Mouse (Mus musculus): ENCODE measurements at regions not wholly inside any gene's neighbourhood (a gene's known extent, or its start where the extent isn't known, plus 50 kb on each side); places are given as distances from the start of the nearest gene placed in this dataset.
A peak's percentile ranks its signal among the peaks of the same experiment; 100 is the strongest.

DNA sequence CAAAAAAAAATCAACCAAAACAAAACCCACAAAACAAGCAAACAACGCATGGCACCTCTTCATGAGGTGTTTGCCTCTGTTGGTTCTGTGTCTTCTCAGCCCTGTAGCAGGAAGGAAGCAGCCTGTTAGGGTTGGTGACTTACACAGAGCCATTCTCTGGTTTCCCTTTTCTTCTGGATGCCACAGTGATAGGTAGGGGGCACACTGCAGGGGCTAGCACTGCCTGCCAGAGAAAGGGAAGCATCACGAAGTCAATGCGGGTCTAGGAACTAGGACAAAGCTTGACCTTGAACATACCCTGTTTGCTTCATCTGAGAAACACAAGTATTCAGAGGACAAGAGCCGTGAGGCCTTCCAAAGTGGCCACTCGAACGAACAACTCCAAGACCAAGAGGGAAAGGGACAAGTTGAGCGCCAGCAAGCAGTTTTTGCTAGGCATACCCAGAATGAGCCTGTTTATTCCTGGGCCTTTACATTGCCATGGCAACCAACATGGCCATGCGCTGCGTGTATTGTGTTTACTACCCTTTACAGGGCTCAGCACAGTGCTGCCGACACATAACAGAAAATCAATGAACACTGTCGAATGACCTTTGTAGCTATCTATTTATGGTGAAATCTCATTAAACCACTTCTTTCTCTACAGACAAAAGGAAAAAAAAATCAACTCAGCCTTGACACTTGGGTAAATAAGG is 91.9 kb upstream of the Dpt start:
- H3K27me3 ChIP-seq (ENCODE audit: control insufficient read depth, insufficient read depth, low read length): no peaks in the 10 kb centered on the region
- H3K27ac ChIP-seq (ENCODE audit: low read length): peak overlapping the region; percentile 81
- H3K36me3 ChIP-seq (ENCODE audit: control insufficient read depth, insufficient read depth, low read length): no peaks in the 10 kb centered on the region
- H3K4me3 ChIP-seq (replicated peaks; ENCODE audit: low read length): no peak overlapping the region
- H3K9ac ChIP-seq (ENCODE audit: low read length): no peak overlapping the region
- WGBS: 60% methylated on average over 11 of the region's 11 CpGs
- no peak for ATAC-seq (ENCODE audit: insufficient read depth, low FRiP score)
- H3K9me3 ChIP-seq (replicated peaks; ENCODE audit: control insufficient read depth, low read length): peaks cover 3% of the 10 kb centered on the region; the same call in 1 of the 2 replicates
- H3K4me1 ChIP-seq (ENCODE audit: control insufficient read depth, insufficient read depth, low read length): peaks cover 3% of the 10 kb centered on the region; the same call in 1 of the 2 replicates
- H3K4me2 ChIP-seq (ENCODE audit: low read depth, low read length): no peak overlapping the region

DNA sequence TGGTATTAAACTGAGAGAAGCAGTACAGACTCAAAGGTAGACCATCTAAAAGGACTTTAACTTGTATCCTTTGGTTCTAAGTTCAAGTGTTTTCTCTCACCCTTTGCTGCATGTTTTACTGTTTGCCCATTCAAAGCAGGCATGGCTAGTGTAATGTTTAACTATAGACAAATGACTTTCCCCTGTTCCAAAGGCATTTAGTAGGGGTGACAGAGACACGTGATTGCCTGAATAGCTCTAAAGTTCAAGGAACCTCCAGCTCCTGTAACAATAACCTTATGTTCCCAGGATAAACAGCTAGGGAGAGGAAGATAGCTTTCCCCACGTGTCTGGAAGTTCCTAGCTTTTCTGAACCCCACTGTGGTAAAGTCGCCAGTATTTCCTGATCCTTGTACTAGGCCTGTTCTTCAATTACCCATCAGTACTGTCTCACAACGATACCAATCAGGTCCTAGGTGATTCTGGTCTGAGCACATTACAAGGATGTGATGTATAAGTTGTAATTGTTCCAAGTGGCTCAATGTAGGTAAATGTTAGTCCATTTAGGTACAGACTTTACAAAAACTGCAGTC is 92.8 kb upstream of the Dpt start:
- peak; percentile 91 for ATAC-seq (ENCODE audit: insufficient read depth, low FRiP score)
- Histone ChIP-seq H3K4me2 (ENCODE audit: low read depth, low read length) (no peak overlapping the region), H3K9ac (ENCODE audit: low read length) (no peak overlapping the region), H3K4me3 (replicated peaks; ENCODE audit: low read length) (no peak overlapping the region), H3K36me3 (ENCODE audit: control insufficient read depth, insufficient read depth, low read length) (no peaks in the 10 kb centered on the region), H3K27me3 (ENCODE audit: control insufficient read depth, insufficient read depth, low read length) (no peaks in the 10 kb centered on the region), H3K9me3 (replicated peaks; ENCODE audit: control insufficient read depth, low read length) (peaks cover 3% of the 10 kb centered on the region; the same call in 1 of the 2 replicates), H3K27ac (ENCODE audit: low read length) (peak overlapping the region; percentile 81), H3K4me1 (ENCODE audit: control insufficient read depth, insufficient read depth, low read length) (peaks cover 3% of the 10 kb centered on the region; the same call in 1 of the 2 replicates)
- 40% methylated on average over 4 of the region's 4 CpGs for WGBS

DNA sequence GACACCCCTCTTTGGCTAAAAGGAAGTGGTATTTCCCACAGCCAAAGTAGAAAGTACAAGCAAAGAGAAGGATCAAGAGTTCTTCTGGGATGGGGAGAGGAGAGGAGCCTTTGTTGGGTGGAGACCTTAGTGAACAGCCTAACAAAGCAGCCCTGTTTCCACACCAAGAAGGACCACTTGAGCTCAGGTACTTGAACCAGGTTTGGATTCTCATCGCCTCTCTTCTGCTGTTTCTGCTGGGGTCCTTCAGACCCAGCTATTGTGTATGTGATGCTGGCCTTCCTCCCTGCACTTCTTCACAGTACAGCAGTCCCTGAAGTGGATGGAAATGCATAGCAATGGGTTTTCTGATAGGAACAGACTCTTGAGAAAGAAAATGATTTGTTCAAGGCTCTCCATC is 106.4 kb upstream of the Dpt start:
- Histone ChIP-seq H3K27ac (ENCODE audit: low read length) (no peak overlapping the region), H3K27me3 (ENCODE audit: control insufficient read depth, insufficient read depth, low read length) (no peaks in the 10 kb centered on the region), H3K4me2 (ENCODE audit: low read depth, low read length) (no peak overlapping the region), H3K9ac (ENCODE audit: low read length) (no peak overlapping the region), H3K9me3 (replicated peaks; ENCODE audit: control insufficient read depth, low read length) (no peaks in the 10 kb centered on the region), H3K4me3 (replicated peaks; ENCODE audit: low read length) (no peak overlapping the region), H3K4me1 (ENCODE audit: control insufficient read depth, insufficient read depth, low read length) (no peaks in the 10 kb centered on the region), H3K36me3 (ENCODE audit: control insufficient read depth, insufficient read depth, low read length) (no peaks in the 10 kb centered on the region)
- WGBS: 76% methylated on average over 1 of the region's 1 CpGs
- no peak for ATAC-seq (ENCODE audit: insufficient read depth, low FRiP score)

- 81% methylated on average over 4 of the region's 4 CpGs for WGBS
- H3K9ac ChIP-seq (ENCODE audit: low read length): no peak overlapping the region
- ATAC-seq (ENCODE audit: insufficient read depth, low FRiP score): no peak
Observed at GRCm38 (mm10) chr1:164689311-164689710, 107.1 kb upstream of the Dpt start.

DNA sequence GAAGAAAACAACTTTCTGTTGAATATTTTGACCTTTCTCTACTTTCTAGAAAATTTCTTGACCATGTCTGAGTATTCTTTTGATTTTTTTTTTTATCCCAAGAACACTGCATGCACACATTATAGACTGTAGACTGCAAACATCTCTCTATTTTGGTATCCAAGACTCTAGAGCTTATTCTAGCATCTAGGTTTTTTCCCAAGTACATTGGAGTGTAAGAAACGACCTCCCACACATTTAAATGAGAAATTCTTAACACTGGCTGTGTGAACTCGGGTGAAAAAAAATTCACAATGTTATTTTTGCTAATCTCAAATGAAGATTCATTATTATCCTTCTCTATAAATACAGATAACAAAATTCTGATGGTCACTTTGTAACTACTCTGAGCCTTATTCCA is 112.0 kb upstream of the Dpt start:
- no peaks in the 10 kb centered on the region for H3K27me3 ChIP-seq (ENCODE audit: control insufficient read depth, insufficient read depth, low read length)
- no peak overlapping the region for H3K4me3 ChIP-seq (replicated peaks; ENCODE audit: low read length)
- 56% methylated on average over 2 of the region's 2 CpGs for WGBS
- H3K9ac ChIP-seq (ENCODE audit: low read length): no peak overlapping the region
- H3K36me3 ChIP-seq (ENCODE audit: control insufficient read depth, insufficient read depth, low read length): no peaks in the 10 kb centered on the region
- ATAC-seq (ENCODE audit: insufficient read depth, low FRiP score): no peak
- H3K9me3 ChIP-seq (replicated peaks; ENCODE audit: control insufficient read depth, low read length): no peaks in the 10 kb centered on the region
- H3K27ac ChIP-seq (ENCODE audit: low read length): no peak overlapping the region
- H3K4me1 ChIP-seq (ENCODE audit: control insufficient read depth, insufficient read depth, low read length): no peaks in the 10 kb centered on the region
- H3K4me2 ChIP-seq (ENCODE audit: low read depth, low read length): no peak overlapping the region

More at GRCm38 (mm10) chr1:164689311-164689710, 107.1 kb upstream of the Dpt start:
- Histone ChIP-seq H3K4me1 (ENCODE audit: control insufficient read depth, insufficient read depth, low read length) (no peaks in the 10 kb centered on the region), H3K27me3 (ENCODE audit: control insufficient read depth, insufficient read depth, low read length) (no peaks in the 10 kb centered on the region), H3K9me3 (replicated peaks; ENCODE audit: control insufficient read depth, low read length) (no peaks in the 10 kb centered on the region), H3K36me3 (ENCODE audit: control insufficient read depth, insufficient read depth, low read length) (no peaks in the 10 kb centered on the region), H3K27ac (ENCODE audit: low read length) (no peak overlapping the region), H3K4me2 (ENCODE audit: low read depth, low read length) (no peak overlapping the region), H3K4me3 (replicated peaks; ENCODE audit: low read length) (no peak overlapping the region)

- 88% methylated on average over 3 of the region's 3 CpGs for WGBS
- Histone ChIP-seq H3K4me3 (replicated peaks; ENCODE audit: low read length) (no peak overlapping the region), H3K9ac (ENCODE audit: low read length) (no peak overlapping the region), H3K36me3 (ENCODE audit: control insufficient read depth, insufficient read depth, low read length) (no peaks in the 10 kb centered on the region), H3K4me1 (ENCODE audit: control insufficient read depth, insufficient read depth, low read length) (no peaks in the 10 kb centered on the region), H3K4me2 (ENCODE audit: low read depth, low read length) (no peak overlapping the region), H3K27me3 (ENCODE audit: control insufficient read depth, insufficient read depth, low read length) (no peaks in the 10 kb centered on the region), H3K27ac (ENCODE audit: low read length) (no peak overlapping the region), H3K9me3 (replicated peaks; ENCODE audit: control insufficient read depth, low read length) (no peaks in the 10 kb centered on the region)
- no peak for ATAC-seq (ENCODE audit: insufficient read depth, low FRiP score)
Observed at GRCm38 (mm10) chr1:164683788-164684187, 112.7 kb upstream of the Dpt start.

DNA sequence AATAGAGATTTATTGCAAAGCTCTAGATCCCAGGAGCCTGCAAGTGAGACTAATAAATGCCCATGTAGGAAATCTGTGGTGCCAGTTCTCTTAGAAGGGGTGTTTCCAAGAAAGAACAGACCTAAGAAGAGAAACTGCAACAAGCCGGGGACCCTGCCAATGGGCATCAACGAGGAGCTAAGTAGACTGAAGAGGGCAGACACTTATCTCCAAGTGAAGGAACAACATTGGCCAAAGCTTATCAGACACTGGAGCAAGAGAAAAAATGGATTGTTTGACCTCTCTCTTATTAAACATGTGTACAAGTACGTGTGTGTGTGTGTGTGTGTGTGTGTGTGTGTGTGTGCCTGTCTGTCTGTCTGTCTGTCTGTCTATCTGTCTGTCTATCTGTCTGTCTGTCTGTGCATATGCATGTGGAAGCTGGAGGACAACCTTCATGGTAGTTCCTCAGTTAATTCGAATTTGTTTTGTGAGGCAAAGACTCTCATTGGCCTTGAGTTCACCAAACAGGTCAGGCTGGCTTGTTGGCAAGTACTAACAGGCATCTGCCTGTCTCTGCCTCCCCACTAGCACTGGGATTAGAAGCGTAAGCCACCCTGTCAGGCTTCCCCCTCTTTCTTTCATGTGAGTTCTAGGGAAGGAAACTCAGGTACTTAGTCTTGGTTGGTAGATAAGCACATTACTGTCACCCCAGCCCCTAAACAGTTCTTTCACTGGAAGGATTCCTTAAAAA is 113.4 kb upstream of the Dpt start:
- Histone ChIP-seq H3K4me2 (ENCODE audit: low read depth, low read length) (no peak overlapping the region), H3K36me3 (ENCODE audit: control insufficient read depth, insufficient read depth, low read length) (no peaks in the 10 kb centered on the region), H3K27ac (ENCODE audit: low read length) (no peak overlapping the region), H3K4me3 (replicated peaks; ENCODE audit: low read length) (no peak overlapping the region), H3K27me3 (ENCODE audit: control insufficient read depth, insufficient read depth, low read length) (no peaks in the 10 kb centered on the region), H3K9ac (ENCODE audit: low read length) (no peak overlapping the region), H3K4me1 (ENCODE audit: control insufficient read depth, insufficient read depth, low read length) (no peaks in the 10 kb centered on the region), H3K9me3 (replicated peaks; ENCODE audit: control insufficient read depth, low read length) (no peaks in the 10 kb centered on the region)
- ATAC-seq (ENCODE audit: insufficient read depth, low FRiP score): no peak
- WGBS: 66% methylated on average over 5 of the region's 5 CpGs

GRCm38 (mm10) chr1:164682426-164682825 is 114.0 kb upstream of the Dpt start:
- H3K27ac ChIP-seq (ENCODE audit: low read length): no peak overlapping the region
- H3K4me2 ChIP-seq (ENCODE audit: low read depth, low read length): no peak overlapping the region
- H3K4me1 ChIP-seq (ENCODE audit: control insufficient read depth, insufficient read depth, low read length): no peaks in the 10 kb centered on the region
- 81% methylated on average over 6 of the region's 6 CpGs for WGBS
- H3K4me3 ChIP-seq (replicated peaks; ENCODE audit: low read length): no peak overlapping the region
- no peaks in the 10 kb centered on the region for H3K36me3 ChIP-seq (ENCODE audit: control insufficient read depth, insufficient read depth, low read length)
- H3K9ac ChIP-seq (ENCODE audit: low read length): no peak overlapping the region
- no peaks in the 10 kb centered on the region for H3K27me3 ChIP-seq (ENCODE audit: control insufficient read depth, insufficient read depth, low read length)
- no peaks in the 10 kb centered on the region for H3K9me3 ChIP-seq (replicated peaks; ENCODE audit: control insufficient read depth, low read length)
- ATAC-seq (ENCODE audit: insufficient read depth, low FRiP score): no peak

DNA sequence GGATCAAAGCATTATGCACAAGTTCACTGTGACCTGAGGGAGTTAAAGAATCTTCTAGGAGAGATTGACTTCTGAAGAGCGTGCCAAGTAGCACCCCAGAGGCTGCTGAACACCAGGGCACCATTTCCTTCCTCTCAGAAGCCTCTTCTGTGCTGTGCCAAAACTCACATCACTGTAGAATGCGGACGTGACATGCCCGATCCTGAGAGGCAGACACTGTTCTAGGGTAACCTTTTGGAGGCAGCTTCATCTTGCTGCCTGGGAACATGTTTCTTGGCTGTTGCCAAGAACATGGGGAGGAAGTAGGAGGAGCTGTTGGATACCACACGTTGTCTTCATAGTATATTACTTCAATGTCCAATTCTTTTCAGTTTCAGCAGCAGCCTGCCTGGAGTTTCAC is 114.9 kb upstream of the Dpt start:
- Histone ChIP-seq H3K36me3 (ENCODE audit: control insufficient read depth, insufficient read depth, low read length) (no peaks in the 10 kb centered on the region), H3K9ac (ENCODE audit: low read length) (no peak overlapping the region), H3K27ac (ENCODE audit: low read length) (no peak overlapping the region), H3K4me2 (ENCODE audit: low read depth, low read length) (no peak overlapping the region), H3K4me3 (replicated peaks; ENCODE audit: low read length) (no peak overlapping the region), H3K9me3 (replicated peaks; ENCODE audit: control insufficient read depth, low read length) (0 out of 2 replicates have a peak, but pooled peaks cover 5% of the 10 kb centered on the region), H3K27me3 (ENCODE audit: control insufficient read depth, insufficient read depth, low read length) (no peaks in the 10 kb centered on the region), H3K4me1 (ENCODE audit: control insufficient read depth, insufficient read depth, low read length) (no peaks in the 10 kb centered on the region)
- 66% methylated on average over 5 of the region's 5 CpGs for WGBS
- no peak for ATAC-seq (ENCODE audit: insufficient read depth, low FRiP score)
